ENCODE assay signal across 20 mouse cellular contexts in the genomic region with DNA sequence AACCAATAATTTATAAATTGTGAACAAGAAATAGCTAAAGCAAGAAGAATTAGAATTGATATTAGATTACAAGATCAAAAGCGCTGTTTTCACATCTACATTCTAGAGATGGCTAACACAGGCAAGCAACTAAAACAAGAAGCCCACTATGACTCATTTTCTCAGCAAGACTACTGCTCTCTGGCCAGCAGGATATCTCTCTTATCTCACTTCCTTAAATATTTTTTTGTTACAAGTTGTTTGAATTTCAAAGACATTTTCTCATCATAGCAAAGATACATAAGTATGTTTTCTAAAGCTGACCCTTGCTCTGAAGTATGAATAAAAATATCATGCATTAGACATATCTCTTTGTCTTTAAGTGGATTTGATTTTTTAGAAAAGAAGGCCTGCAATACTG.
DNase-seq lines count a peak whose midpoint lies in the region; ATAC-seq and TF ChIP-seq lines count a peak whose summit lies in the region.
"Had no signal": no experiment of that assay in that cellular context is flagged by ENCODE, and none has a peak within 500 bp of the region (broad histone marks: within the 10 kb centered on the region; RNA-seq: fewer than 3 reads in every experiment).

No protein-coding gene starts in this region.

- in situ Hi-C loops in CH12.LX (cut with MboI; ENCODE audit: low pct_ligation_motif_present, low pct_unique_long_range_greater_than_20kb, low sequenced_read_pairs): no loop called here

- no peaks in the 10 kb centered on the region for H3K27me3 ChIP-seq in CH12.LX (replicated peaks)
- H3K27me3 ChIP-seq in heart, embryonic 10.5 days (ENCODE audit: insufficient read depth, poor library complexity, severe bottlenecking): no peaks in the 10 kb centered on the region
- no peaks in the 10 kb centered on the region for H3K27me3 ChIP-seq in intestine, embryonic 15.5 days (replicated peaks)
- H3K27me3 ChIP-seq: embryonic facial prominence, embryonic 12.5 days; forebrain, embryonic 13.5 days; forebrain, embryonic 15.5 days had no signal

- no peak overlapping the region for H3K9ac ChIP-seq in CH12.LX (ENCODE audit: insufficient read depth, low read depth)
- H3K9ac ChIP-seq in intestine, embryonic 15.5 days: no peak overlapping the region
- H3K9ac ChIP-seq: embryonic facial prominence, embryonic 12.5 days; forebrain, embryonic 13.5 days; forebrain, embryonic 15.5 days; forebrain, postnatal 0 days had no signal

- peak; percentile 11 for DNase-seq in 416B (ENCODE audit: low read depth)
- peak; percentile 31 for DNase-seq in CH12.LX (ENCODE audit: extremely low read depth)
- peak; percentile 63 for DNase-seq in MEL-GATA-1-ER (ENCODE audit: extremely low read depth, low read depth)
- DNase-seq in heart, embryonic 10.5 days (ENCODE audit: low spot score): no peak
- DNase-seq: adrenal gland, adult 2 months; adrenal gland, postnatal 10 days; adrenal gland, postnatal 25 days; B cell, adult 2 months; cerebellum, adult 11-12 months; cerebellum, adult 2 months; cerebellum, adult 9-10 months; cerebellum, postnatal 10 days; cerebellum, postnatal 25 days; forebrain, postnatal 0 days had no signal

- dilution Hi-C loops in CH12.LX (cut with MboI; ENCODE audit: extremely low pct_ligation_motif_present, extremely low pct_unique_long_range_greater_than_20kb, low sequenced_read_pairs): no loop called here

- TF ChIP-seq EP300 in CH12.LX (IDR thresholded peaks at IDR 0.05; ENCODE audit: low read length): peak; percentile 30; the same call in 1 of the 2 replicates

- H3K4me3 ChIP-seq in CH12.LX (replicated peaks in 1 of 3; ENCODE audit: low read depth in 2 of 3, low read length in 2 of 3, poor library complexity in 1 of 3): no peak overlapping the region
- no peak overlapping the region for H3K4me3 ChIP-seq in heart, embryonic 10.5 days
- no peak overlapping the region for H3K4me3 ChIP-seq in intestine, embryonic 15.5 days (replicated peaks)
- H3K4me3 ChIP-seq: embryonic facial prominence, embryonic 10.5 days; embryonic facial prominence, embryonic 12.5 days; forebrain, embryonic 13.5 days; forebrain, embryonic 15.5 days had no signal

- H3K36me3 ChIP-seq in CH12.LX (replicated peaks in 1 of 2; ENCODE audit: control insufficient read depth in 1 of 2, insufficient read depth in 1 of 2, low read length in 1 of 2): no peaks in the 10 kb centered on the region
- no peaks in the 10 kb centered on the region for H3K36me3 ChIP-seq in heart, embryonic 10.5 days
- no peaks in the 10 kb centered on the region for H3K36me3 ChIP-seq in intestine, embryonic 15.5 days
- H3K36me3 ChIP-seq: embryonic facial prominence, embryonic 10.5 days; embryonic facial prominence, embryonic 12.5 days; forebrain, embryonic 15.5 days had no signal

- no peaks in the 10 kb centered on the region for H3K79me2 ChIP-seq in CH12.LX (replicated peaks; ENCODE audit: control insufficient read depth, extremely low read depth, insufficient read depth, poor library complexity, severe bottlenecking)

- ATAC-seq in intestine, embryonic 15.5 days: no peak
- ATAC-seq: CD4-positive, CD25-positive, alpha-beta regulatory T cell, adult 4 months; forebrain, embryonic 13.5 days; forebrain, embryonic 15.5 days; forebrain, postnatal 0 days had no signal

- H3K9me3 ChIP-seq in CH12.LX (replicated peaks; ENCODE audit: low read length): no peaks in the 10 kb centered on the region
- H3K9me3 ChIP-seq in heart, embryonic 10.5 days: no peaks in the 10 kb centered on the region
- no peaks in the 10 kb centered on the region for H3K9me3 ChIP-seq in intestine, embryonic 15.5 days
- H3K9me3 ChIP-seq: embryonic facial prominence, embryonic 10.5 days; embryonic facial prominence, embryonic 12.5 days; forebrain, embryonic 13.5 days; forebrain, embryonic 15.5 days had no signal

- WGBS in heart, embryonic 10.5 days: 80% methylated on average over 1 of the region's 1 CpGs
- 96% methylated on average over 1 of the region's 1 CpGs for WGBS in intestine, embryonic 15.5 days

- H3K27ac ChIP-seq in CH12.LX (ENCODE audit: insufficient read depth, low read depth): no peak overlapping the region
- H3K27ac ChIP-seq in heart, embryonic 10.5 days: no peak overlapping the region
- H3K27ac ChIP-seq in intestine, embryonic 15.5 days: no peak overlapping the region
- H3K27ac ChIP-seq: embryonic facial prominence, embryonic 10.5 days; embryonic facial prominence, embryonic 12.5 days; forebrain, embryonic 13.5 days; forebrain, embryonic 15.5 days had no signal

- no peak for TF ChIP-seq RAD21 in CH12.LX (IDR thresholded peaks at IDR 0.05; ENCODE audit: low read depth, low read length)

- no peaks in the 10 kb centered on the region for H3K4me1 ChIP-seq in CH12.LX (ENCODE audit: control insufficient read depth in 1 of 2, insufficient read depth in 2 of 2)
- no peaks in the 10 kb centered on the region for H3K4me1 ChIP-seq in heart, embryonic 10.5 days
- no peaks in the 10 kb centered on the region for H3K4me1 ChIP-seq in intestine, embryonic 15.5 days (replicated peaks)
- H3K4me1 ChIP-seq: embryonic facial prominence, embryonic 10.5 days; embryonic facial prominence, embryonic 12.5 days; forebrain, embryonic 13.5 days; forebrain, embryonic 15.5 days had no signal

- no peak overlapping the region for H3K4me2 ChIP-seq in CH12.LX (ENCODE audit: insufficient read depth, low read depth, poor library complexity, severe bottlenecking)
- no peak overlapping the region for H3K4me2 ChIP-seq in intestine, embryonic 15.5 days (replicated peaks)
- H3K4me2 ChIP-seq: embryonic facial prominence, embryonic 12.5 days; forebrain, embryonic 13.5 days; forebrain, embryonic 15.5 days had no signal

- no peak for TF ChIP-seq POLR2A in CH12.LX (IDR thresholded peaks at IDR 0.05; ENCODE audit: low read depth, low read length)

- TF ChIP-seq CTCF in CH12.LX (conservative IDR thresholded peaks at IDR 0.05 in 1 of 2, IDR thresholded peaks at IDR 0.05 in 1 of 2; ENCODE audit: low read depth in 2 of 2, low read length in 2 of 2): no peak

TF ChIP-seq in CH12.LX, 34 proteins besides CTCF, POLR2A, EP300 and RAD21:
- no peak for TF ChIP-seq KAT2A (IDR thresholded peaks at IDR 0.05; ENCODE audit: insufficient replicate concordance, low read length)
- TF ChIP-seq RCOR1 (conservative IDR thresholded peaks at IDR 0.05; ENCODE audit: low read depth, low read length): no peak
- no peak for TF ChIP-seq ZNF384 (IDR thresholded peaks at IDR 0.05; ENCODE audit: low read depth, low read length)
- TF ChIP-seq SMC3 (IDR thresholded peaks at IDR 0.05; ENCODE audit: low read depth, low read length): no peak
- TF ChIP-seq ZKSCAN1 (IDR thresholded peaks at IDR 0.05; ENCODE audit: borderline replicate concordance, low read depth, low read length): no peak
- TF ChIP-seq POLR2AphosphoS2 (IDR thresholded peaks at IDR 0.05; ENCODE audit: low read depth, low read length): no peak
- TF ChIP-seq GABPA (IDR thresholded peaks at IDR 0.05; ENCODE audit: insufficient replicate concordance, low read depth, low read length): no peak
- no peak for TF ChIP-seq JUN (IDR thresholded peaks at IDR 0.05; ENCODE audit: insufficient read depth, low read depth, low read length)
- TF ChIP-seq HCFC1 (IDR thresholded peaks at IDR 0.05; ENCODE audit: low read depth, low read length): no peak
